Mouse (Mus musculus): ENCODE data around the gene Ptms. TPM values are rescaled to one million over a fixed set of nuclear protein-coding genes. Genes with fewer than 3 reads are reported as not detected.

Ptms gene
- polyA plus RNA-seq, 1 experiment from 2014 or later = 850 TPM

GRCm38 (mm10) chr6:124874348-124874747 lies 45.6 kb downstream of the Ptms start:
- CTCF ChIA-PET = interaction anchor here (0.9 to 1.4 kb wide), 2 partner anchors 29 to 30 kb away, joined by 3 to 6 read pairs; no protein-coding TSS in a partner anchor
- no peak for ATAC-seq

GRCm38 (mm10) chr6:124866560-124866959 lies 53.3 kb downstream of the Ptms start:
- in situ Hi-C loops (cut with MboI; ENCODE audit: low pct_unique_long_range_greater_than_20kb) = loop anchor here (5.0 kb wide), 1 partner anchor 36 kb away; no protein-coding TSS in a partner anchor
- peaks cover 26% of the 10 kb centered on the region for H3K27me3 ChIP-seq
- DNase-seq (ENCODE audit: low read depth, low spot score) (no peak), ATAC-seq (no peak)
- no peak for TF ChIP-seq CTCF (IDR thresholded peaks at IDR 0.05)
- POLR2A ChIA-PET = no interaction called here
- CTCF ChIA-PET = interaction anchor here (0.9 to 1.2 kb wide), 2 partner anchors 37 to 63 kb away, joined by 3 read pairs; no protein-coding TSS in a partner anchor

More at GRCm38 (mm10) chr6:124874348-124874747, 45.6 kb downstream of the Ptms start:
- POLR2A ChIA-PET = interaction anchor here (1.0 kb wide), 1 partner anchor 44 kb away, joined by 5 read pairs; no protein-coding TSS in a partner anchor
- DNase-seq (ENCODE audit: low read depth, low spot score) = no peak
- peaks cover 35% of the 10 kb centered on the region for H3K27me3 ChIP-seq
- TF ChIP-seq CTCF (IDR thresholded peaks at IDR 0.05) = no peak
- in situ Hi-C loops (cut with MboI; ENCODE audit: low pct_unique_long_range_greater_than_20kb) = no loop called here

- in situ Hi-C loops (cut with MboI; ENCODE audit: low pct_unique_long_range_greater_than_20kb) = loop anchor here (5.0 kb wide), 1 partner anchor 36 kb away; no protein-coding TSS in a partner anchor
- CTCF ChIA-PET = interaction anchor here (1.4 kb wide), 1 partner anchor 32 kb away, joined by 3 read pairs; no protein-coding TSS in a partner anchor
- ATAC-seq = no peak
- H3K27me3 ChIP-seq = peaks cover 26% of the 10 kb centered on the region
- no peak for DNase-seq (ENCODE audit: low read depth, low spot score)
- POLR2A ChIA-PET = no interaction called here
- TF ChIP-seq CTCF (IDR thresholded peaks at IDR 0.05) = no peak
Measured at GRCm38 (mm10) chr6:124865766-124866362, 54.0 kb downstream of the Ptms start.

Other genes with a start within 250 kb of the Ptms start
- gene Emg1, start 207.9 kb downstream of the Ptms start, polyA plus RNA-seq (2021) = 100 TPM
- 275 TPM for gene Phb2, start 207.8 kb downstream of the Ptms start, polyA plus RNA-seq (2021)
- gene Ptpn6, start 181.4 kb downstream of the Ptms start, polyA plus RNA-seq (2021) = 1.5 TPM
- gene Grcc10, start 178.7 kb downstream of the Ptms start, polyA plus RNA-seq (2021) = 270 TPM
- gene Gm45234, start 164.1 kb downstream of the Ptms start, polyA plus RNA-seq (2021) = 0.82 TPM
- 100.0 TPM for gene Atn1, start 163.6 kb downstream of the Ptms start, polyA plus RNA-seq (2021)
- gene Eno2, start 150.4 kb downstream of the Ptms start, polyA plus RNA-seq (2021) = 25.8 TPM
- gene Lrrc23, start 140.4 kb downstream of the Ptms start, polyA plus RNA-seq (2021) = not detected
- 23.6 TPM for gene Spsb2, start 111.4 kb downstream of the Ptms start, polyA plus RNA-seq (2021)
- gene Tpi1, start 105.8 kb downstream of the Ptms start, polyA plus RNA-seq (2021) = 1,211 TPM
- gene Usp5, start 90.6 kb downstream of the Ptms start, polyA plus RNA-seq (2021) = 130 TPM
- gene Cdca3, start 90.6 kb downstream of the Ptms start, polyA plus RNA-seq (2021) = 66.3 TPM
- 0.09 TPM for gene Gnb3, start 79.8 kb downstream of the Ptms start, polyA plus RNA-seq (2021)
- gene P3h3, start 62.4 kb downstream of the Ptms start, polyA plus RNA-seq (2021) = 15.1 TPM
- gene Gpr162, start 56.1 kb downstream of the Ptms start, polyA plus RNA-seq (2021) = 10.3 TPM
- not detected for gene Cd4, start 31.9 kb downstream of the Ptms start, polyA plus RNA-seq (2021)
- 0.49 TPM for gene Lag3, start 8.4 kb downstream of the Ptms start, polyA plus RNA-seq (2021)
- 442 TPM for gene Mlf2, start 11.3 kb upstream of the Ptms start, polyA plus RNA-seq (2021)
- 153 TPM for gene Cops7a, start 45.4 kb upstream of the Ptms start, polyA plus RNA-seq (2021)
- gene Pianp, start 76.6 kb upstream of the Ptms start, polyA plus RNA-seq (2021) = 12.9 TPM
- gene Zfp384, start 89.0 kb upstream of the Ptms start, polyA plus RNA-seq (2021) = 53.0 TPM
- gene Ing4, start 119.7 kb upstream of the Ptms start, polyA plus RNA-seq (2021) = 77.6 TPM
- 9.7 TPM for gene Acrbp, start 129.6 kb upstream of the Ptms start, polyA plus RNA-seq (2021)
- gene Lpar5, start 147.8 kb upstream of the Ptms start, polyA plus RNA-seq (2021) = not detected
- 198 TPM for gene Chd4, start 175.9 kb upstream of the Ptms start, polyA plus RNA-seq (2021)
- gene Nop2, start 211.8 kb upstream of the Ptms start, polyA plus RNA-seq (2021) = 65.0 TPM
- 6.2 TPM for gene Iffo1, start 225.1 kb upstream of the Ptms start, polyA plus RNA-seq (2021)
- gene Gapdh, start 246.4 kb upstream of the Ptms start, polyA plus RNA-seq (2021) = 889 TPM

Measured in Patski (cell line).